Mouse (Mus musculus): ENCODE measurements at regions not wholly inside any gene's neighbourhood (a gene's known extent, or its start where the extent isn't known, plus 50 kb on each side); places are given as distances from the start of the nearest gene placed in this dataset.

GRCm38 (mm10) chr5:129332014-129332413 lies 169.0 kb upstream of the Sfswap start:
- TF ChIP-seq CEBPB (IDR thresholded peaks at IDR 0.05; ENCODE audit: low read depth) (no peak), MAX (IDR thresholded peaks at IDR 0.05) (no peak), MYOG (IDR thresholded peaks at IDR 0.05; ENCODE audit: control insufficient read depth, extremely low read depth, insufficient read length) (no peak), FOSL1 (IDR thresholded peaks at IDR 0.05; ENCODE audit: insufficient read depth, low read length, poor library complexity, severe bottlenecking) (no peak), MYOD1 (IDR thresholded peaks at IDR 0.05; ENCODE audit: control insufficient read depth, insufficient read length, low read depth) (no peak), USF1 (IDR thresholded peaks at IDR 0.05; ENCODE audit: low read depth) (no peak), CTCF (IDR thresholded peaks at IDR 0.05; ENCODE audit: control insufficient read depth, insufficient read depth, insufficient read length) (no peak)
- no peak overlapping the region for H3K4me3 ChIP-seq (ENCODE audit: insufficient read depth, poor library complexity, severe bottlenecking)
- no peaks in the 10 kb centered on the region for H3K36me3 ChIP-seq (ENCODE audit: control insufficient read depth, insufficient read depth)
- H3K79me2 ChIP-seq (ENCODE audit: control insufficient read depth, insufficient read depth): no peaks in the 10 kb centered on the region
- H3ac ChIP-seq (ENCODE audit: control insufficient read depth, insufficient read length, low read depth): no peak overlapping the region
- no peaks in the 10 kb centered on the region for H3K79me3 ChIP-seq (ENCODE audit: low read depth)
- no peaks in the 10 kb centered on the region for H3K27me3 ChIP-seq (ENCODE audit: control insufficient read depth, insufficient read depth, insufficient read length)

GRCm38 (mm10) chr5:129338511-129338910 lies 162.5 kb upstream of the Sfswap start:
- H3K79me3 ChIP-seq (ENCODE audit: low read depth): no peaks in the 10 kb centered on the region
- H3K4me3 ChIP-seq (ENCODE audit: insufficient read depth, poor library complexity, severe bottlenecking): no peak overlapping the region
- no peaks in the 10 kb centered on the region for H3K79me2 ChIP-seq (ENCODE audit: control insufficient read depth, insufficient read depth)
- no peaks in the 10 kb centered on the region for H3K36me3 ChIP-seq (ENCODE audit: control insufficient read depth, insufficient read depth)
- H3K27me3 ChIP-seq (ENCODE audit: control insufficient read depth, insufficient read depth, insufficient read length): peaks cover 11% of the 10 kb centered on the region
- H3ac ChIP-seq (ENCODE audit: control insufficient read depth, insufficient read length, low read depth): no peak overlapping the region
- TF ChIP-seq MYOG (IDR thresholded peaks at IDR 0.05; ENCODE audit: control insufficient read depth, extremely low read depth, insufficient read length) (no peak), USF1 (IDR thresholded peaks at IDR 0.05; ENCODE audit: low read depth) (no peak), MYOD1 (IDR thresholded peaks at IDR 0.05; ENCODE audit: control insufficient read depth, insufficient read length, low read depth) (no peak), CEBPB (IDR thresholded peaks at IDR 0.05; ENCODE audit: low read depth) (no peak), MAX (IDR thresholded peaks at IDR 0.05) (no peak), CTCF (IDR thresholded peaks at IDR 0.05; ENCODE audit: control insufficient read depth, insufficient read depth, insufficient read length) (no peak), FOSL1 (IDR thresholded peaks at IDR 0.05; ENCODE audit: insufficient read depth, low read length, poor library complexity, severe bottlenecking) (no peak)

DNA sequence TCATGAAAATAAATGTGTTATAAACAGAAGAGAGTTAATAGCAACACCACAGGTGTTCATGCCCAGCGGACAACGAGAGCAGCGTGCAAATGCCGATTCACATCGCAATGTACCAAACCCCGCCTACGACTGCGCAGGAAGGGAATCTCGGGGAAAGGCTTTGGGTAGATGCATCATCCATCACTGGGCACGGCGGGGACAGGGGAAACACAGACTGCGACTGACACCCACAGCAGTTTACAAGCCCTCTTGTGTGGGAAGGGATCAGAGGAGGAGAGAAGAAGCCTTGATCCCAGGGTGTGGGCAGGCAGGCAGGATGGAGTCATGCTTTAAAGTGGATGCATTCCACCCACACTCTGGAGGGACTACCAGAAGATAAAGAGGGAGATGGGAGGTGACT lies 157.0 kb upstream of the Sfswap start:
- H3K79me3 ChIP-seq (ENCODE audit: low read depth): no peaks in the 10 kb centered on the region
- H3K79me2 ChIP-seq (ENCODE audit: control insufficient read depth, insufficient read depth): no peaks in the 10 kb centered on the region
- TF ChIP-seq FOSL1 (IDR thresholded peaks at IDR 0.05; ENCODE audit: insufficient read depth, low read length, poor library complexity, severe bottlenecking): no peak
- no peak for TF ChIP-seq CTCF (IDR thresholded peaks at IDR 0.05; ENCODE audit: control insufficient read depth, insufficient read depth, insufficient read length)
- TF ChIP-seq MYOD1 (IDR thresholded peaks at IDR 0.05; ENCODE audit: control insufficient read depth, insufficient read length, low read depth): no peak
- TF ChIP-seq USF1 (IDR thresholded peaks at IDR 0.05; ENCODE audit: low read depth): no peak
- TF ChIP-seq MYOG (IDR thresholded peaks at IDR 0.05; ENCODE audit: control insufficient read depth, extremely low read depth, insufficient read length): no peak
- no peak for TF ChIP-seq CEBPB (IDR thresholded peaks at IDR 0.05; ENCODE audit: low read depth)
- no peak for TF ChIP-seq MAX (IDR thresholded peaks at IDR 0.05)
- H3ac ChIP-seq (ENCODE audit: control insufficient read depth, insufficient read length, low read depth): no peak overlapping the region
- H3K36me3 ChIP-seq (ENCODE audit: control insufficient read depth, insufficient read depth): no peaks in the 10 kb centered on the region
- H3K4me3 ChIP-seq (ENCODE audit: insufficient read depth, poor library complexity, severe bottlenecking): no peak overlapping the region
- peaks cover 15% of the 10 kb centered on the region for H3K27me3 ChIP-seq (ENCODE audit: control insufficient read depth, insufficient read depth, insufficient read length)

GRCm38 (mm10) chr5:129350024-129350423 lies 151.0 kb upstream of the Sfswap start:
- H3K36me3 ChIP-seq (ENCODE audit: control insufficient read depth, insufficient read depth): no peaks in the 10 kb centered on the region
- no peak overlapping the region for H3ac ChIP-seq (ENCODE audit: control insufficient read depth, insufficient read length, low read depth)
- peaks cover 6% of the 10 kb centered on the region for H3K27me3 ChIP-seq (ENCODE audit: control insufficient read depth, insufficient read depth, insufficient read length)
- no peaks in the 10 kb centered on the region for H3K79me2 ChIP-seq (ENCODE audit: control insufficient read depth, insufficient read depth)
- H3K79me3 ChIP-seq (ENCODE audit: low read depth): no peaks in the 10 kb centered on the region
- H3K4me3 ChIP-seq (ENCODE audit: insufficient read depth, poor library complexity, severe bottlenecking): no peak overlapping the region
- no peak for TF ChIP-seq FOSL1 (IDR thresholded peaks at IDR 0.05; ENCODE audit: insufficient read depth, low read length, poor library complexity, severe bottlenecking)
- no peak for TF ChIP-seq USF1 (IDR thresholded peaks at IDR 0.05; ENCODE audit: low read depth)
- no peak for TF ChIP-seq CEBPB (IDR thresholded peaks at IDR 0.05; ENCODE audit: low read depth)
- no peak for TF ChIP-seq MAX (IDR thresholded peaks at IDR 0.05)
- TF ChIP-seq CTCF (IDR thresholded peaks at IDR 0.05; ENCODE audit: control insufficient read depth, insufficient read depth, insufficient read length): no peak
- TF ChIP-seq MYOD1 (IDR thresholded peaks at IDR 0.05; ENCODE audit: control insufficient read depth, insufficient read length, low read depth): no peak
- no peak for TF ChIP-seq MYOG (IDR thresholded peaks at IDR 0.05; ENCODE audit: control insufficient read depth, extremely low read depth, insufficient read length)

DNA sequence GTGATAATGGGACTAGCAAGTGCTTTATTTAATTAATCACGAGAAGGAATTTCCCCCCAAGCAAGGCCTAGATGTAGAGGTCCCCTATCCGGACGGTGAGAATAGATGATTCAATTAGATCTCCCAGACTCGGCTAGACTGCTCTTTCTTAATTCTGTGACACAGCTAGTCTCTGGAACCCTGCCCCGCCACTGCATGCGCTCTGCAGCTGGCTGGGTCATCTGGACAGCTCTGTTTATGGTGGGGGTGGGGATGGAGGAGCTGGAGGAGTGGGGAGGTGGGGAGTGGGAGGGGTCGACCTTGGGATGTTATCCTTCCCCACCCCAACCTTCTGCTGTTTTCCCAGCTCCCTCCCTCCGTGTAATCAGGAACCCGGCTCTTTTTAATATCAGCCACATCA lies 147.5 kb upstream of the Sfswap start:
- H3K27me3 ChIP-seq (ENCODE audit: control insufficient read depth, insufficient read depth, insufficient read length): peaks cover 19% of the 10 kb centered on the region
- H3K4me3 ChIP-seq (ENCODE audit: insufficient read depth, poor library complexity, severe bottlenecking): no peak overlapping the region
- no peaks in the 10 kb centered on the region for H3K79me2 ChIP-seq (ENCODE audit: control insufficient read depth, insufficient read depth)
- no peaks in the 10 kb centered on the region for H3K36me3 ChIP-seq (ENCODE audit: control insufficient read depth, insufficient read depth)
- H3ac ChIP-seq (ENCODE audit: control insufficient read depth, insufficient read length, low read depth): no peak overlapping the region
- no peaks in the 10 kb centered on the region for H3K79me3 ChIP-seq (ENCODE audit: low read depth)
- no peak for TF ChIP-seq CTCF (IDR thresholded peaks at IDR 0.05; ENCODE audit: control insufficient read depth, insufficient read depth, insufficient read length)
- no peak for TF ChIP-seq CEBPB (IDR thresholded peaks at IDR 0.05; ENCODE audit: low read depth)
- TF ChIP-seq FOSL1 (IDR thresholded peaks at IDR 0.05; ENCODE audit: insufficient read depth, low read length, poor library complexity, severe bottlenecking): no peak
- no peak for TF ChIP-seq USF1 (IDR thresholded peaks at IDR 0.05; ENCODE audit: low read depth)
- no peak for TF ChIP-seq MYOG (IDR thresholded peaks at IDR 0.05; ENCODE audit: control insufficient read depth, extremely low read depth, insufficient read length)
- no peak for TF ChIP-seq MYOD1 (IDR thresholded peaks at IDR 0.05; ENCODE audit: control insufficient read depth, insufficient read length, low read depth)
- TF ChIP-seq MAX (IDR thresholded peaks at IDR 0.05): no peak

DNA sequence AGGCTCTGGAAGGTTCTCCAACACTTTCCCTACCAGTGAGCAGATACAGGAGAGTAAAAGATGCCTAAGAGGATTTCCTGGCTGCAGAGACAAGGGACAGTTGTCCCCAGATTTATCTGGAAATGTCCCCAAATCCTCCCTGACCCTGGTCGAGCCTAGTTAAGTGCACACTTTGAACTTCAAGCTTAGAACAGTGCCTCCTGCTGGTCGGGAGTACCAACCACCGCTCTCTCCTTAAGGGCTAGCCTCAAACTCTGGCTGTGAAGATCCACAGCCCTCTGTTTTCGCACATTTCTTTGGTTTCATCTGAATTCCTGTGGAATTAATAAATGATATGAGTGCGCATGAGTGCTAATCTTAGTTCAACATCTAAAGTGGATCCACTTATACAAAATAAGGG lies 146.1 kb upstream of the Sfswap start:
- H3K27me3 ChIP-seq (ENCODE audit: control insufficient read depth, insufficient read depth, insufficient read length): peaks cover 16% of the 10 kb centered on the region
- H3K79me3 ChIP-seq (ENCODE audit: low read depth): no peaks in the 10 kb centered on the region
- no peak overlapping the region for H3ac ChIP-seq (ENCODE audit: control insufficient read depth, insufficient read length, low read depth)
- H3K4me3 ChIP-seq (ENCODE audit: insufficient read depth, poor library complexity, severe bottlenecking): no peak overlapping the region
- TF ChIP-seq USF1 (IDR thresholded peaks at IDR 0.05; ENCODE audit: low read depth) (no peak), MAX (IDR thresholded peaks at IDR 0.05) (no peak), FOSL1 (IDR thresholded peaks at IDR 0.05; ENCODE audit: insufficient read depth, low read length, poor library complexity, severe bottlenecking) (no peak), MYOD1 (IDR thresholded peaks at IDR 0.05; ENCODE audit: control insufficient read depth, insufficient read length, low read depth) (no peak), CTCF (IDR thresholded peaks at IDR 0.05; ENCODE audit: control insufficient read depth, insufficient read depth, insufficient read length) (no peak), MYOG (IDR thresholded peaks at IDR 0.05; ENCODE audit: control insufficient read depth, extremely low read depth, insufficient read length) (no peak), CEBPB (IDR thresholded peaks at IDR 0.05; ENCODE audit: low read depth) (no peak)
- H3K79me2 ChIP-seq (ENCODE audit: control insufficient read depth, insufficient read depth): no peaks in the 10 kb centered on the region
- no peaks in the 10 kb centered on the region for H3K36me3 ChIP-seq (ENCODE audit: control insufficient read depth, insufficient read depth)

Measured in C2C12 (cell line).